ENCODE assay signal across 11 mouse cellular contexts in the genomic region with DNA sequence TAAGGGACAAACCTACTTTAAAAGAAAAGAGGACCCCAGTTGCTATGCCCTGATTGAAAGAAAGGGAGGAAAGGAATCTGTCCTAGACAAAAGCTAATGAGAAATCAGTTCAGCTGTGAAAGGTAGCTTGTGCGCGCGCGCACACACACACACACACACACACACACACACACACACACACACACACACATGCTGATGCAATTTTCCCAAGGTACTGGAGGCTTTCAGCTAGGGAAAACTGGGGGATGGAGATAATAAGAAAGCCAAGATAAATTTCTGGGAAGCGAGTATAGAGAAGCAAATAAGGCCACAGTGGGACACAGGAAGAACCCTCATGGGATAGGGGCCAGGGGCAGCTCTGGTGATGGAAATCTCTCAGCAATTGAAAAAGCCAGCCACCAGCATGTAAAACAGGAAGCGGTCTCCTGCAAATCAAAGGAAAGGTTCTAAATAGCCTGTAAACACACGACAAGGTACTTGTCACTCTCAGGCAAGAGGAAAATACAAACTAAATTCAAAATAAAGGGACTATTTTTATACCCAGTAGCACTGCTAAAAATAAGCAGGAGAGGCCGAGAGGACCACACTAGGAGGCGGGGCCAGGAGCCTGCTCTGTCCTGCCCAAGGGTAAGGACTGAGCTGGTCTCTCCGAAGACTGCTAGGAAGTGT. TPM values are rescaled to one million over a fixed set of nuclear protein-coding genes. Genes with fewer than 3 reads are reported as not detected.
DNase-seq lines count a peak whose midpoint lies in the region; ATAC-seq and TF ChIP-seq lines count a peak whose summit lies in the region.
"Had no signal": no experiment of that assay in that cellular context is flagged by ENCODE, and none has a peak within 500 bp of the region (broad histone marks: within the 10 kb centered on the region; RNA-seq: fewer than 3 reads in every experiment).

No protein-coding gene starts in this region.

- H3K9ac ChIP-seq in liver, postnatal 0 days (replicated peaks) = no peak overlapping the region
- H3K9ac ChIP-seq in heart, embryonic 16.5 days (ENCODE audit: low read length) = no peak overlapping the region
- H3K9ac ChIP-seq: liver, embryonic 15.5 days had no signal

- no peak for DNase-seq in liver, postnatal 0 days
- DNase-seq in liver = no peak
- DNase-seq in gastrocnemius, postnatal 14 days = peak; percentile 20
- DNase-seq in kidney, postnatal 36 days = peak; percentile 35 to 55
- no peak for DNase-seq in cerebellum, postnatal 14 days
- DNase-seq in urinary bladder, postnatal 14 days (ENCODE audit: low spot score) = no peak

- peak; percentile 16; the same call in 1 of the 2 replicates for TF ChIP-seq EP300 in liver, postnatal 0 days (IDR thresholded peaks at IDR 0.05; ENCODE audit: low read depth)

- no peak overlapping the region for H3K4me3 ChIP-seq in liver, postnatal 0 days (ENCODE audit: low read depth, low read length)
- H3K4me3 ChIP-seq in heart, embryonic 16.5 days (ENCODE audit: low read length) = peak overlapping the region; percentile 6; the same call in 1 of the 2 replicates
- H3K4me3 ChIP-seq: erythroblast, embryonic 14.5 days; liver, embryonic 15.5 days had no signal

- no peak for TF ChIP-seq CTCF in liver, postnatal 0 days (IDR thresholded peaks at IDR 0.05; ENCODE audit: low read depth)

- intact Hi-C loops in gastrocnemius, postnatal 14 days (cut with DNase I; ENCODE audit: low total_unique reads) = no loop called here

- H3K36me3 ChIP-seq in liver, postnatal 0 days (replicated peaks; ENCODE audit: insufficient read depth, low read length) = no peaks in the 10 kb centered on the region
- H3K36me3 ChIP-seq in heart, embryonic 16.5 days (ENCODE audit: control insufficient read depth, insufficient read depth) = no peaks in the 10 kb centered on the region
- H3K36me3 ChIP-seq: liver, embryonic 15.5 days had no signal

- no peak for ATAC-seq in liver, postnatal 0 days
- peak; percentile 87 for ATAC-seq in heart, embryonic 16.5 days (replicated peaks; ENCODE audit: extremely low read depth, insufficient read depth, low FRiP score)
- ATAC-seq in megakaryocyte-erythroid progenitor cell, adult 5-6 weeks (replicated peaks; ENCODE audit: low FRiP score, low TSS enrichment, poor library complexity, severe bottlenecking) = no peak

- peak overlapping the region; percentile 31; the same call in 1 of the 2 replicates for H3K4me2 ChIP-seq in liver, postnatal 0 days (ENCODE audit: low read depth, low read length)
- H3K4me2 ChIP-seq in heart, embryonic 16.5 days (ENCODE audit: low read depth, low read length) = peak overlapping the region; percentile 39; the same call in 1 of the 2 replicates
- H3K4me2 ChIP-seq: liver, embryonic 15.5 days had no signal

- WGBS in liver, postnatal 0 days (ENCODE audit: insufficient replicate concordance) = 75% methylated on average over 10 of the region's 10 CpGs
- WGBS in heart, embryonic 16.5 days = 35% methylated on average over 10 of the region's 10 CpGs

- H3K27ac ChIP-seq in liver, postnatal 0 days (ENCODE audit: low read depth) = no peak overlapping the region
- peak overlapping the region; percentile 90 for H3K27ac ChIP-seq in heart, embryonic 16.5 days (ENCODE audit: low read length)
- H3K27ac ChIP-seq: liver, embryonic 15.5 days had no signal

- no peaks in the 10 kb centered on the region for H3K27me3 ChIP-seq in liver, postnatal 0 days (ENCODE audit: insufficient read depth, low read length)
- no peaks in the 10 kb centered on the region for H3K27me3 ChIP-seq in heart, embryonic 16.5 days (ENCODE audit: control insufficient read depth, insufficient read depth, low read length)
- H3K27me3 ChIP-seq: liver, embryonic 15.5 days had no signal

- H3K4me1 ChIP-seq in liver, postnatal 0 days (ENCODE audit: insufficient read depth) = no peaks in the 10 kb centered on the region; the same call in 1 of the 2 replicates
- H3K4me1 ChIP-seq in heart, embryonic 16.5 days (ENCODE audit: control insufficient read depth, insufficient read depth, low read length) = peaks cover 26% of the 10 kb centered on the region
- H3K4me1 ChIP-seq: liver, embryonic 15.5 days had no signal

- no peaks in the 10 kb centered on the region for H3K9me3 ChIP-seq in liver, postnatal 0 days (ENCODE audit: low read length)
- no peaks in the 10 kb centered on the region for H3K9me3 ChIP-seq in heart, embryonic 16.5 days (replicated peaks; ENCODE audit: control insufficient read depth, low read length)
- H3K9me3 ChIP-seq: G1E; liver, embryonic 15.5 days had no signal

RNA-seq across cellular contexts. Expression of a gene that starts 31.1 kb away (rescaled TPM):
- 10.6 and 12.6 TPM in 2 replicates for polyA plus RNA-seq in liver, postnatal 0 days (2015; fragmentation: Nextera tagmentation; extraction: Ambion mirVana)
- total RNA-seq in gastrocnemius, postnatal 14 days (2021) = 10 to 100 TPM; 13.4 to 16.3 TPM
- 10.8 and 13.0 TPM in 2 replicates for polyA plus RNA-seq in heart, embryonic 16.5 days (2015; fragmentation: Nextera tagmentation; extraction: Ambion mirVana)
- total RNA-seq in megakaryocyte-erythroid progenitor cell, adult 5-6 weeks (2014; fragmentation: Nextera tagmentation) = 12.0 and 28.8 TPM in 2 replicates
- total RNA-seq in megakaryocyte-erythroid progenitor cell, adult 5-6 weeks (2017) = 13.3 and 15.5 TPM in 2 replicates

RNA-seq across cellular contexts. Expression of a gene that starts 33.3 kb away (rescaled TPM):
- polyA plus RNA-seq in liver, postnatal 0 days (2015; fragmentation: Nextera tagmentation; extraction: Ambion mirVana) = 8.4 and 9.0 TPM in 2 replicates
- total RNA-seq in gastrocnemius, postnatal 14 days (2021) = 10 to 100 TPM; 19.9 to 22.0 TPM
- polyA plus RNA-seq in heart, embryonic 16.5 days (2015; fragmentation: Nextera tagmentation; extraction: Ambion mirVana) = 17.5 and 18.1 TPM in 2 replicates
- 1.4 and 12.5 TPM in 2 replicates for total RNA-seq in megakaryocyte-erythroid progenitor cell, adult 5-6 weeks (2014; fragmentation: Nextera tagmentation)
- total RNA-seq in megakaryocyte-erythroid progenitor cell, adult 5-6 weeks (2017) = 0.95 and 3.6 TPM in 2 replicates
- polyA plus RNA-seq: erythroblast, embryonic 14.5 days had no signal

Comparison
In these comparisons a context has a peak if more than half of its experiments do, and no peak if none do; other contexts are left out.
1. DNase-seq: peak in gastrocnemius, postnatal 14 days (single experiment) and kidney, postnatal 36 days (2 of 2); none in liver, postnatal 0 days (single experiment), liver (single experiment), cerebellum, postnatal 14 days (0 of 2) and urinary bladder, postnatal 14 days (single experiment).